Mouse (Mus musculus) gastrocnemius, adult 2 months (tissue): ENCODE measurements around the gene Ltb4r2. TPM values are rescaled to one million over a fixed set of nuclear protein-coding genes. Genes with fewer than 3 reads are reported as not detected.
A peak's percentile ranks its signal among the peaks of the same experiment; 100 is the strongest.

ENCODE experiments used
- DNase-seq: peaks from one replicate; pipeline ENCODE4 v3.0.0; 2022
- H3K27ac ChIP-seq: fragments of 200-600 bp; 2 replicates; pipeline ENCODE4 v1.8.1; 2022; ENCODE audit warnings: mild to moderate bottlenecking
- H3K4me3 ChIP-seq: fragments of 200-600 bp; 2 replicates; pipeline ENCODE4 v1.8.1; 2022; ENCODE audit warnings: mild to moderate bottlenecking, moderate library complexity
- CTCF ChIP-seq: fragments of 200-600 bp; IDR thresholded peaks from 2 replicates; pipeline ENCODE4 v1.8.1; 2022; ENCODE audit warnings: antibody characterized with exemption, mild to moderate bottlenecking, moderate library complexity
- intact Hi-C: fragments of 180-260 bp; cut with DNase I; formaldehyde crosslinking; loops from one replicate; pipeline ENCODE4 v1.15.1; 2025
- total RNA-seq, 2 experiments: library from RNA; stranded (reverse); gene quantifications; 2 replicates each; pipeline ENCODE4 v1.2.3; 2021

Ltb4r2 gene
- total RNA-seq, 2 experiments from 2014 or later = not detected

DNA sequence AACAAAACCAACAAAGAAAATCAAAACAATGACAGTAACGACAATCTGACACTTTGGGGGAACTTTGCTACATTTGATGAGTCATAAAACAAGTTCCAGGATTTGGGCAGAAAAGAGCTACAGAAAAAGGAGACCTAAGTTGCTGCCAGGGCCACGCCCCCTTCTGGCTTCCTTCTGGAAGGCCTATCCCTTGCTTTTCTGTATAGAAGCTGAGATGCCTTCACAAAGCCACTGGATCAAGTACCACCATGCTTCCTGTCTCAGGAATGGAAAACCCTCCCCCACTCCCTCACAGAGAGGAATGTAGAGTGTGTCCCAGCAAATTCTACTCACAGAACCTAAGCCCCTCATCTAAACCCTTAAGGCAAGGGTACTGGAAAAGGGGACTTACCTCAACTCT is 32.7 kb downstream of the Ltb4r2 start:
- H3K27ac ChIP-seq = peak overlapping the region; percentile 20; the same call in 1 of the 2 replicates
- TF ChIP-seq CTCF = no peak
- no peak overlapping the region for H3K4me3 ChIP-seq
- peak; percentile 32 for DNase-seq
- intact Hi-C loops = no loop called here

DNA sequence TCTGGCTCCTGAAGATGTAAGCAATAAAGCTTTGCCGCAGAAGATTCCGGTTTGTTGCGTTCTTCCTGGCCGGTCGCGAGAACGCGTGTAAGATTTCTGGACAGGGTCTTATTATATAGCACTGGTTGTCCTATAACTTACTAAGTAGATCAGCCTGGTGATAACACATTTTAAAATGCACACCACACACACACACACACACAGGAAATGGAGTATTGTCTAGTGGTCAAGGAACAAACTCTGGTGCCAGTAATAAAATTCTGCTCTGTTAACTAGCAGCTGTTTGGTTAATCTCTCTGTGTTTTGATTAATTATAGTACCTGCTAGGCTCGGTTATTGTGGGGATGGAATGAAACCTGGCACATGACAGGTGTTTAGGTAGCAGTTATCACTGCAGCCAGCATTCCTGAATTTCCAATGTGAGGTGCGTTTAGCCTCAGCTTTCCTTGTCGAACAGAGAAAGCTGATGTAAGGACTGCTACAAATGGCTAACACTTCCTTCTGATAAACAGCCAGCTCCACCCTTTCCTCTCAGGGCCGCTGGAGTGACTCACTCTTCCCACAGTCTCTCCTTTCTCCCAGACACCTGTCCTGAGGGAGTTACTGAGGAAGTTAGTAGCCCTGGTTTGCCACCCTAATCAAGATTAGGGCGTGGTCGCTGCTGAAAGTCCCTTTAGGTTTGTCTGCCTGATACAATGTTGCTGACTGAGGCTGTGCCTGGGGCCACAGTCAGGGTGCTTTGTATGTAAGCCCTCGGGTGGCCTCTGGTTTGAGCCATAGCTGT is 34.3 kb downstream of the Ltb4r2 start:
- intact Hi-C loops = no loop called here
- Histone ChIP-seq H3K4me3 (no peak overlapping the region), H3K27ac (peak overlapping the region; percentile 78)
- no peak for DNase-seq
- no peak for TF ChIP-seq CTCF

Other genes with a start within 250 kb of the Ltb4r2 start
- gene Nrl, start 236.4 kb upstream of the Ltb4r2 start, total RNA-seq = not detected
- 1 to 10 TPM; 3.5 to 4.2 TPM for gene Pck2, start 221.2 kb upstream of the Ltb4r2 start, total RNA-seq
- gene Dcaf11, start 201.4 kb upstream of the Ltb4r2 start, total RNA-seq = 100 to 1,000 TPM; 129 to 133 TPM
- gene A730061H03Rik, start 201.0 kb upstream of the Ltb4r2 start, total RNA-seq = not detected
- gene Fitm1, start 185.8 kb upstream of the Ltb4r2 start, total RNA-seq = 100 to 1,000 TPM; 282 to 334 TPM
- 10 to 100 TPM; 53.3 to 75.5 TPM for gene Psme1, start 183.3 kb upstream of the Ltb4r2 start, total RNA-seq
- gene Emc9, start 176.1 kb upstream of the Ltb4r2 start, total RNA-seq = 10 to 100 TPM; 30.3 to 45.2 TPM
- gene Psme2, start 170.3 kb upstream of the Ltb4r2 start, total RNA-seq = 10 to 100 TPM; 33.8 to 54.8 TPM
- gene Rnf31, start 169.7 kb upstream of the Ltb4r2 start, total RNA-seq = 10 to 100 TPM; 17.1 to 20.4 TPM
- 1 to 10 TPM; 4.7 to 5.1 TPM for gene Irf9, start 157.9 kb upstream of the Ltb4r2 start, total RNA-seq
- not detected for gene Rec8, start 143.4 kb upstream of the Ltb4r2 start, total RNA-seq
- 10 to 100 TPM; 73.2 to 81.0 TPM for gene Ipo4, start 125.5 kb upstream of the Ltb4r2 start, total RNA-seq
- 1 to 10 TPM; 1.1 to 2.3 TPM for gene Gm49378, start 123.5 kb upstream of the Ltb4r2 start, total RNA-seq
- 10 to 100 TPM; 15.0 to 21.3 TPM for gene Tm9sf1, start 117.6 kb upstream of the Ltb4r2 start, total RNA-seq
- under 1 TPM; 0.20 to 0.28 TPM for gene Tssk4, start 111.2 kb upstream of the Ltb4r2 start, total RNA-seq
- gene Mdp1, start 100.9 kb upstream of the Ltb4r2 start, total RNA-seq = 10 to 100 TPM; 17.4 to 23.8 TPM
- 1 to 10 TPM; 2.4 to 3.1 TPM for gene Gmpr2, start 89.5 kb upstream of the Ltb4r2 start, total RNA-seq
- 100 to 1,000 TPM; 188 to 211 TPM for gene Nedd8, start 89.3 kb upstream of the Ltb4r2 start, total RNA-seq
- 10 to 100 TPM; 10.4 to 13.1 TPM for gene Tinf2, start 79.6 kb upstream of the Ltb4r2 start, total RNA-seq
- gene Tgm1, start 47.5 kb upstream of the Ltb4r2 start, total RNA-seq = under 1 TPM in 1 of 2 experiments, not detected in 1; 0.11 TPM
- 10 to 100 TPM in 1 of 2 experiments, 1 to 10 TPM in 1; 9.8 to 10.6 TPM for gene Rabggta, start 39.2 kb upstream of the Ltb4r2 start, total RNA-seq
- gene Dhrs1, start 15.7 kb upstream of the Ltb4r2 start, total RNA-seq = 10 to 100 TPM; 29.1 to 33.0 TPM
- 10 to 100 TPM in 1 of 2 experiments, 1 to 10 TPM in 1; 9.8 to 10.4 TPM for gene Nop9, start 15.7 kb upstream of the Ltb4r2 start, total RNA-seq
- gene Cideb, start 3.0 kb upstream of the Ltb4r2 start, total RNA-seq = not detected
- gene Ltb4r1, start 4.5 kb downstream of the Ltb4r2 start, total RNA-seq = under 1 TPM in 1 of 2 experiments, not detected in 1; 0.18 TPM
- gene Adcy4, start 22.7 kb downstream of the Ltb4r2 start, total RNA-seq = 10 to 100 TPM in 1 of 2 experiments, 1 to 10 TPM in 1; 6.8 to 10.1 TPM
- 1 to 10 TPM in 1 of 2 experiments, under 1 TPM in 1; 0.64 to 1.1 TPM for gene Ripk3, start 27.4 kb downstream of the Ltb4r2 start, total RNA-seq
- gene Nfatc4, start 61.7 kb downstream of the Ltb4r2 start, total RNA-seq = 1 to 10 TPM; 3.4 to 3.8 TPM
- gene Nynrin, start 92.6 kb downstream of the Ltb4r2 start, total RNA-seq = 1 to 10 TPM; 1.6 to 2.0 TPM
- gene Cbln3, start 123.0 kb downstream of the Ltb4r2 start, total RNA-seq = not detected
- 1 to 10 TPM; 6.4 to 8.1 TPM for gene Khnyn, start 123.5 kb downstream of the Ltb4r2 start, total RNA-seq
- gene Sdr39u1, start 138.9 kb downstream of the Ltb4r2 start, total RNA-seq = 100 to 1,000 TPM; 113 to 127 TPM
- 1 to 10 TPM in 1 of 2 experiments, under 1 TPM in 1; 0.99 to 3.2 TPM for gene Cma1, start 183.2 kb downstream of the Ltb4r2 start, total RNA-seq
- gene Cma2, start 189.6 kb downstream of the Ltb4r2 start, total RNA-seq = under 1 TPM in 1 of 2 experiments, not detected in 1; 0.28 TPM